Mouse (Mus musculus): ENCODE measurements around the gene Uxs1. TPM values are rescaled to one million over a fixed set of nuclear protein-coding genes. Genes with fewer than 3 reads are reported as not detected.

Uxs1 gene
- 15.5 and 18.3 TPM in 2 replicates for polyA plus RNA-seq (2012)

DNA sequence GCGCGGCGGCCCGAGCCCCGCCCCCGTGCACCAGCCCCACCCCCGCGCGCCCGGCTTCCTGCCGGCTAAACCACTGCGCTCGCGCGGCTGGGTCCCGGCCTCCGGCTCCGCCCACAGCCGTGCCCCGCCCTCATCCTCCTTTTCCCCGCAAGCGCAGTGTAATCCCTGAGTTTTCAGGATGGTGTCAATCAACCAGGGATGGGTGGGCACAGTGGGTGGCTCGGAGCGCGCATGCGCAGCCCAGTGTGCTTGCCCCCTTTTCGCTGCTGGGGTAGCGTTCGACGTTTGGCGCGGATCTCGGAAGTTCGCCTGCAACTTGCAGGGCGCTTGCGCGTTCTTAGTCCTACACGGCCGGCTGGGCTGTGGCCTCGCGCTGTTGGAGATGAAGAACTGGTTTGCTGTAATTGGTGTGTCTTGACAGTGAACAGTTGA, at the start of gene Uxs1:
Gene Uxs1, minus strand, starts transcription at position 38 of the 432 bp plus-strand sequence.

DNA sequence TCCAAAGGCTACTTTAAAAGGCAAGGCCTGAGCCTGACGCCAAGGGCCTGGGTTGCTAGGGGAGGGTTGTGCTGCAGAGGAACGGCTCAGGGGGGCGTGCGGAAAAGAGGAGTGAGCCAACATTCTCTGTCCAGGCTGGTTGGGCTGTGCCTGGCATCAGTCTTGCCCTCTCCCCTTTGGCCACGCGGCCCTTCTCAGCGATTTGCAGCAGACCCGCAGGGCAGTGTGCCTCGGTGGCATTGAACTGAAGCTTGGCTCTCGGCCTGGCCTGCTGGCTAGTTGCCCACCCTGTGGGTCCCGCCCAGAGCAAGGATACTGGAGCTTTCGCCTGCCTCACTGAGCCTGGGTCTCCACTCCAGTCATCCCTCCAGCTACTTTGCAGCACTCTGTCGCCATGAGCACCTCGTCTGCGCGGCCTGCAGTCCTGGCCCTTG, 97.1 kb downstream of the Uxs1 start, which contains the start of gene 1500015O10Rik:
Gene 1500015O10Rik, plus strand, starts transcription at position 112 of the 434 bp plus-strand sequence.

Other genes with a start within 250 kb of the Uxs1 start
- not detected in 2 replicates for gene 1500015O10Rik, start 97.2 kb downstream of the Uxs1 start, polyA plus RNA-seq (2012)
- 7.1 and 9.6 TPM in 2 replicates for gene Tpp2, start 105.8 kb upstream of the Uxs1 start, polyA plus RNA-seq (2012)
- gene Mettl21c, start 192.2 kb upstream of the Uxs1 start, polyA plus RNA-seq (2012) = not detected in 2 replicates
- gene Gm8251, start 234.1 kb upstream of the Uxs1 start, polyA plus RNA-seq (2012) = 0.04 TPM in 1 of 2 replicates, not detected in the other

Data from megakaryocyte-erythroid progenitor cell, adult 5 weeks (primary cell).